Comparison of ENCODE assay signal across 8 mouse cellular contexts in genomic region chr12:4233572-4234508, GRCm38 (mm10). TPM values are rescaled to one million over a fixed set of nuclear protein-coding genes. Genes with fewer than 3 reads are reported as not detected.
DNase-seq lines count a peak whose midpoint lies in the region; ATAC-seq lines count a peak whose summit lies in the region.

TSS of gene Ptrhd1 (plus strand) at chr12:4234027.
TSS of gene Cenpo (minus strand) at chr12:4234294.

- H3K4me3 ChIP-seq in heart, embryonic 14.5 days (ENCODE audit: control insufficient read depth in 1 of 2, insufficient read depth in 1 of 2, low read depth in 1 of 2, low read length in 2 of 2): peak within 1 kb of the TSS; percentile 66 to 67
- H3K4me3 ChIP-seq in liver, embryonic 13.5 days (replicated peaks): peak within 1 kb of the TSS; percentile 83
- peak within 1 kb of the TSS; percentile 75 for H3K4me3 ChIP-seq in stomach, embryonic 16.5 days (replicated peaks; ENCODE audit: low read length)

- peak; percentile 95 for ATAC-seq in CD4-positive, CD25-positive, alpha-beta regulatory T cell, adult 4 months
- ATAC-seq in heart, embryonic 14.5 days (ENCODE audit: insufficient number of reproducible peaks, insufficient read depth, low FRiP score, low read depth): peak; percentile 94
- peak; percentile 96 for ATAC-seq in liver, embryonic 13.5 days (ENCODE audit: low read depth)
- peak; percentile 98 for ATAC-seq in stomach, embryonic 16.5 days (ENCODE audit: insufficient read depth, low FRiP score)

- peak within 1 kb of the TSS; percentile 69 for H3K9ac ChIP-seq in heart, embryonic 14.5 days (ENCODE audit: low read length)
- peak within 1 kb of the TSS; percentile 80 for H3K9ac ChIP-seq in liver, embryonic 13.5 days
- peak within 1 kb of the TSS; percentile 84 for H3K9ac ChIP-seq in stomach, embryonic 16.5 days (ENCODE audit: low read length)

- peak; percentile 77 for DNase-seq in c-Kit-negative CD71-positive TER-119-positive erythroid progenitor cells, embryonic 14.5 days (ENCODE audit: low read depth, low spot score)
- DNase-seq in fibroblast of lung, adult 2 months (ENCODE audit: low read depth): peak; percentile 97
- DNase-seq in kidney, postnatal 14 days: peak; percentile 98
- peak; percentile 90 for DNase-seq in liver, embryonic 13.5 days
- DNase-seq in neural tube, embryonic 10.5 days (ENCODE audit: extremely low spot score, low spot score): peak; percentile 96

- H3K9me3 ChIP-seq in heart, embryonic 14.5 days (ENCODE audit: control insufficient read depth, low read length): no peaks in the 10 kb centered on the region
- H3K9me3 ChIP-seq in liver, embryonic 13.5 days (replicated peaks): no peaks in the 10 kb centered on the region
- no peaks in the 10 kb centered on the region for H3K9me3 ChIP-seq in stomach, embryonic 16.5 days (replicated peaks; ENCODE audit: control insufficient read depth, low read length)

- H3K27me3 ChIP-seq in heart, embryonic 14.5 days (ENCODE audit: control insufficient read depth, insufficient read depth, low read length): no peaks in the 10 kb centered on the region
- H3K27me3 ChIP-seq in liver, embryonic 13.5 days: no peaks in the 10 kb centered on the region
- H3K27me3 ChIP-seq in stomach, embryonic 16.5 days (ENCODE audit: control insufficient read depth, insufficient read depth, low read length): no peaks in the 10 kb centered on the region

- peak within 1 kb of the TSS; percentile 63 for H3K4me2 ChIP-seq in heart, embryonic 14.5 days (ENCODE audit: low read length)
- peak within 1 kb of the TSS; percentile 80 for H3K4me2 ChIP-seq in liver, embryonic 13.5 days
- peak within 1 kb of the TSS; percentile 68 for H3K4me2 ChIP-seq in stomach, embryonic 16.5 days (ENCODE audit: low read depth, low read length)

- H3K4me1 ChIP-seq in heart, embryonic 14.5 days (ENCODE audit: control insufficient read depth in 2 of 2, insufficient read depth in 2 of 2, low read length in 2 of 2): peaks cover 0 to 3% of the 10 kb centered on the region in 2 experiments; a peak in 1 of 4 replicates
- peaks cover 20% of the 10 kb centered on the region for H3K4me1 ChIP-seq in liver, embryonic 13.5 days (replicated peaks)
- H3K4me1 ChIP-seq in stomach, embryonic 16.5 days (ENCODE audit: control insufficient read depth, insufficient read depth, low read length): peaks cover 9% of the 10 kb centered on the region

- peak within 1 kb of the TSS; percentile 89 to 94 for H3K27ac ChIP-seq in heart, embryonic 14.5 days (replicated peaks in 1 of 2; ENCODE audit: control insufficient read depth in 1 of 2, insufficient read depth in 1 of 2, low read depth in 2 of 2, low read length in 2 of 2)
- H3K27ac ChIP-seq in liver, embryonic 13.5 days: peak within 1 kb of the TSS; percentile 90
- peak within 1 kb of the TSS; percentile 94 for H3K27ac ChIP-seq in stomach, embryonic 16.5 days (ENCODE audit: low read length)

- peaks cover 28% of the 10 kb centered on the region for H3K36me3 ChIP-seq in heart, embryonic 14.5 days (ENCODE audit: control insufficient read depth, insufficient read depth, low read length)
- peaks cover 26% of the 10 kb centered on the region for H3K36me3 ChIP-seq in liver, embryonic 13.5 days
- 0 out of 2 replicates have a peak, but pooled peaks cover 3% of the 10 kb centered on the region for H3K36me3 ChIP-seq in stomach, embryonic 16.5 days (ENCODE audit: control insufficient read depth, insufficient read depth, low read length)

- under 1% methylated on average over 50 of the region's 50 CpGs for WGBS in heart, embryonic 14.5 days
- under 1% methylated on average over 50 of the region's 50 CpGs for WGBS in liver, embryonic 13.5 days (ENCODE audit: insufficient replicate concordance)
- under 1% methylated on average over 50 of the region's 50 CpGs for WGBS in stomach, embryonic 16.5 days

RNA-seq across cellular contexts. Expression of gene Ptrhd1, which starts in this region (rescaled TPM):
- polyA plus RNA-seq in CD4-positive, CD25-positive, alpha-beta regulatory T cell, adult 4 months (2017; shearing (Covaris generic)): 1 to 10 TPM; 4.1 to 4.5 TPM
- polyA plus RNA-seq in heart, embryonic 14.5 days (2014; fragmentation: Nextera tagmentation; extraction: Ambion mirVana): 6.8 and 7.6 TPM in 2 replicates
- 3.1 and 3.4 TPM in 2 replicates for polyA plus RNA-seq in liver, embryonic 13.5 days (2015; fragmentation: Nextera tagmentation; extraction: Ambion mirVana)
- polyA plus RNA-seq in stomach, embryonic 16.5 days (2015; fragmentation: Nextera tagmentation; extraction: Ambion mirVana): 5.0 and 5.1 TPM in 2 replicates

RNA-seq across cellular contexts. Expression of gene Cenpo, which starts in this region (rescaled TPM):
- polyA plus RNA-seq in CD4-positive, CD25-positive, alpha-beta regulatory T cell, adult 4 months (2017; shearing (Covaris generic)): 10 to 100 TPM; 22.5 to 36.8 TPM
- polyA plus RNA-seq in heart, embryonic 14.5 days (2014; fragmentation: Nextera tagmentation; extraction: Ambion mirVana): 7.3 and 8.1 TPM in 2 replicates
- 12.6 and 13.8 TPM in 2 replicates for polyA plus RNA-seq in liver, embryonic 13.5 days (2015; fragmentation: Nextera tagmentation; extraction: Ambion mirVana)
- polyA plus RNA-seq in stomach, embryonic 16.5 days (2015; fragmentation: Nextera tagmentation; extraction: Ambion mirVana): 12.1 TPM in 2 replicates

Comparison
In these comparisons a context has a peak if more than half of its experiments do, and no peak if none do; other contexts are left out.
1. Peak in every context shown above with its lines: DNase-seq, ATAC-seq, H3K4me3 ChIP-seq and H3K27ac ChIP-seq.